Mouse (Mus musculus) ovary, postnatal 14 days (tissue): ENCODE measurements around the gene Ggnbp2.

Experiments
- DNase-seq: peaks from one replicate; pipeline ENCODE4 v3.0.0; 2022; ENCODE audit warnings: low spot score

Ggnbp2 gene

DNA sequence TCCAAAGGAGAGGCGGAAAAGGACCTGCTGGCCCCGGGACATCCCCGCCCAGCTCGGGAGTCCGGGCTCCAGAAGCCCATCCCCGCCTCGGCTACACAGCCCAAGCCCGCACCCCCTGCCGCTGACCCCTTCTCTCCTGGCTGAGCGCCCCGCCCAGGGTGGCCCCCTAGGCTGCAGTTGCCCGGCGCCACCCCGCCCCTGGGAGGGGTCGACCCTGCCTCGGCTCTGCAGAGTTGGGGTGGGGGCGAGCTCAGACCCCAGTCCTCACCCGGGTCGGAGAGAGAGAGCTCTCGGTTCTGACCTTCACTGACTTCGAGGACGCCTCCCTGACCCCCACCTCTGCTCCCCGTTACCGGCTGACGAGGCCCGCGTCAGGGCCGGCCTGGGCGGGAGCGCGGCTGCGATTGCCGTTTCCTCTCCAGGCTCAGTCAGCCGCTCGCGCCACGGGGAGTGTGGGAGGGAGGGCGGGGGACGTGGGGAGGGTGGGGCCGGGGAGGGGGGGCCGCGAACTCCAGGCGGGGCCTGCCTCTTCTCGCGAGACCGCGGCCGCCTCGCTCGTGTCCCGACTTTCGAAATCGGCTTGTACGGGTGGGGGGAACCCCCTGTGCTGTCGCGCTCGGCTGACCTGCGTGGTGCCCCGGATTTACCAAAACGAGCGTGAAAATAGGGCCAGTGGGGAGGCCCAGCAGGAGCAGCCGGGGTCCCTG lies at the start of gene Ggnbp2:
Ggnbp2 (minus strand) TSS at position 481 of the 707 bp plus-strand sequence.
- peak; percentile 88 for DNase-seq

DNA sequence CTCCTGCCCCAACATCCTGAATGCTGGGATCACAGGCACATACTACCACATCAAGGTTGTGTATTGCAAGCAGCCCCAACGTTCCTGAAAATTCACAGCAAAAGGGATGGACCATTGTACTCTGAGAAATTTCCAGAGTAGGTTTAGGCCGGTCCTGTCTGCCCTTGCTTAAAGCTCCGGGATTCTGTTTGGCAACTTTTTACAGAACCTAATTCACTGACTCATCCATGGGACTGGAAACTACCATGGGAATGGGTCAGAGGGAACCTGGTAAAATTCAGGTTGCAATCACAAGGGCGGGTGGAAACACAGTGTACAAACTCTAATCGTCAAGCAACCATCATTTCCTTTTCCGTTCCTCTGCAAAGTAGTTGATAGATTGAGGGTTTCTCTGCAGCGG lies 49.3 kb upstream of the Ggnbp2 start:
- no peak for DNase-seq

DNA sequence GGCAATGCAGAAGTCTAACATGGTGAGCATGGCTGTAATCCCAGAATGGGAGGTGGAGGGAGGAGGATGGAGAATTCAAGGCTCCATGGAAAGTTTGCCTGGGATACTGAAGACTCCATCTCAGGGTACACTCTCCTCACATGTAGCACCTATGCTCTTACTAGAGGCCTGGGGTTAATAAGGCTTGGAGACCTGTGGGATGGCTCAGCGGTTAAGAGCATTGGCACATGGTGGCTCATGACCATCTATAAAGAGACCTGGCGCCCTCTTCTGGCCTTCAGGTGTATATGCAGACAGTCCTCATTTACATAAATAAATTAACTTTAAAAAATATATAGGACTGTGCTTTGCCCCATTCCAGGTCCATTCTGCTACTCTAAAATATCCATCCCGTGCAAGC lies 48.7 kb upstream of the Ggnbp2 start:
- DNase-seq = no peak

DNA sequence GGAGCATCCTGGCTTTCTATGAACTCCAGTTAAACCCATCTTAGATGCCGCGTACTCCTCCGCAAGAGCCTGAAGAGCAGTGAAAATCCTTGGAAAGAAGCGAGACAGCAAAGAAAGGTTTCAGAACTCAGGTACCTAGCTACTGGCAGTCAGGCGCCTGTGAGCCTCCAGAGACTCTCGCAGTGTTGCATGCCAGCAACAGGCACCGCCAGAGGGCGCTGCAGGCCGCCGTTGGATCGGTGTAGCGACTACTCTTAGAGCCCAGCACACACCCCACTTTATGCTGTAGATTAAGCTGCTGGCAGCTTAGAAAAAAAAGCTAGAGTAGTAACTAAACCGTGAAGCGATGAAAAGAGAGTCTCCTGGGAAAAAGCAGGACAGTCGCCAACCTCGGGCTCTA lies 47.8 kb upstream of the Ggnbp2 start:
- DNase-seq = peak; percentile 77

DNA sequence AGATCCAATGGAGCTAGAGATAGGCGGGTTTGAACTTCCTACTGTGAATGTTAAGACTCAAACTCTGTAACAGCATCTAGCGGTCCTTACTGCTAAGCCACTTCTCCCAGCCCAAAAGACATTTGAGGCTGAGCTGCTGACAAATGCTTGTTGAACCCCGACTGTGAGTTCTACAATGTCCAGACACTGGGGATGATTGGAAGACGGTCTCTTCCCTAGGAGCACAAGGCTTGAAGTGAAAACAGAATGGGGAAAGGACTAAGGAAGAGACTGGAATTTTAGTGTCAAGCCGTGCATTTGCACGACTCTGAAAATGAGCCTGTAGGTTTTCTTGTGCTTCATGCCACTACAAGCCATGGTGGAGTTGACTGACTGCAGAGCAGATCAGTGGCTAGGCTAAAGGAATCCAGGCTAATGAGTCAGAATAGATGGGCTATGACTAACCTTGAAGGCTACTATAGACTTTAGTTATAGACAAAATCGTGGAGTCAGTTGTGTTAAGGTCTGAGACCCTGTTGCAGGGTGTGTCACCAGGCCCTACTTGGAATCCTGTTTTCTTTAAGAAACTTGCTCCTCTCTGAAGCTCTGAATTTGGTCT lies 46.2 kb upstream of the Ggnbp2 start:
- no peak for DNase-seq

DNA sequence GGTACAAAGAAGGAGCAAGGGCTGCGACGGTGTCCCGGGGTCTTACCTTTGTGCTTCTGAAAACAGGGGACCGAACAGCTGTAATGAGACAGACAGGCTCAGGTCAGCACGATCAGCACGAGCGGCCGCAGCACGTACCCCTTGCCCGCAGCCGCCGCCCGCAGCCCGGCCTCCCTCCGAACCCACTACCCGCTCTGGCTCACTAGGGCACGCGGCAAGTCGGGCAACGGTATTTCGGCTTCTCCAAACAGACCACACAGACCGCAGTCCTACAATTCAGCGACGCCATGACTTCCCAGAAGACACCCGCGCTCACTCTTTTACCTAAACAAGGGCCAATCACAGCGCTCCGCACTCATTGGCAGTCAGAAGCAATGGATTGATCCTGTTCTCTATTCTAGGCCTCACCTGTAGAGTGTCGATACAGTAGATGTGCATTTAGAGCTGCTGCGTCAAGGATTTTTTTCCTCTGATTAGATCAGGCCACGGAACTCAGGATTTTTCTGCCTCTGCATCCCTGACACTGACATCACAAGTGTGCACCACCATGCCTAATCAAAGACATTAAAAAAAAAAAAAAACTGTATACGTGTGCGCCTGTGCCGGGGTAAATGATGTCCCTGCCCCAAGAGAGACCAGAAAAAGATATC lies 45.6 kb upstream of the Ggnbp2 start, which contains the start of gene Znhit3:
Znhit3 (minus strand) TSS at position 314 of the 650 bp plus-strand sequence.
- peak; percentile 72 for DNase-seq

DNA sequence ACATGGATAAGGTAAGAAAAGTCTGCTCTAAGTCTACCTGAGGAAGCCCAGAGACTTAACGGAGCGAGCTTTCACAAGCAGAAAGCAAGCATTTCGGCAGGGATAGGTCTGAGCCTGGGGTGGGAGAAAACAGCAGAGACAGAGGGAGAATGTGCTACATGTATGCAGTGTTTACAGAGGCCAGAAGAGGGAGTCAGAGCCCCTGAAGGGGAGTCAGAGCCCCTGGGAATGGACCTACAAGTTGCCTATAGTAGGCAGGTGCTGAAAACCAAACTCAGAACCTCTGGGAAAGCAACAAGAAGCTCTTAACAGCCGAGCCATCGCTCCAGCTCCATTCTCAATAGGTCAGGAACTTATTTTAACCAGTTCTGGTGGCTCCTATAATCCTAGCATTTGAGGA lies 44.1 kb upstream of the Ggnbp2 start:
- no peak for DNase-seq

DNA sequence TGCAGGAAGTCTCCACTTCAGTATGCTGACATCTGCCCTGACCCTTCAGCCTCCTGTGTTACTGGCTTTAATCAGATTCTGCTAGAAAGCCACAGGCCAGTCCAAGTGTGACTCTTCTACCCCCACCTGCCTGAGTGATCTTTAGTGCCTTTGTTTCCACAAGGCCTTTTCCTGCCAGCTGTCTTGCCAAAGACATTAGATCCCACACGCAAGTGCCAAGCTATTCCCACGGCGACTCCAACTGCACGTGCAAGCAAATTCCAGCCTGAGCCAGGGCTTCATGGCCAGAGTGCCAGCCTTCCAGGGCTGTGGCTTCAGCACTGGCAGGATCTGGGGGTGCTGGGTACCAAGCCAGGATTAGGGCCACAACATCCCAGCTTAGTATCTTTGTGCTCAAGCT lies 39.8 kb upstream of the Ggnbp2 start:
- no peak for DNase-seq

DNA sequence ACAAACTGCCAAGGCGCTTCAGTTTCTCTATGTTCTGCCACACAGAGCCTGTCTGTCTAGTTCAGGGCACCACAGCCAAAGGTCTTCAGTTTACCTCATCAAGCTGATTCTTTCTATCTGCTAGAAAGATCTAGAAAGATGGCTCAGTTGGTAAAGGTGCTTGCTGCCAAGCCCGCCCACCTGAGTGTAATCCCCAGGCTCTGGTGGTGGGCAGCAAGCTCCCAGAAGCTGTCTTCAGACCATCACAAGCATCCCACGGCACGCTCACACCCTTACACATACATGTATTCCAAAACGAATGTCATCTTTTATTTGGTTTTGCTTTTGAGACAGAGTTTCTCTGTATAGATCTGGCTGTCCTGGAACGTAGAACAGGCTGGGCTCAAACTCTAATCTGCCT lies 37.9 kb upstream of the Ggnbp2 start:
- no peak for DNase-seq

DNA sequence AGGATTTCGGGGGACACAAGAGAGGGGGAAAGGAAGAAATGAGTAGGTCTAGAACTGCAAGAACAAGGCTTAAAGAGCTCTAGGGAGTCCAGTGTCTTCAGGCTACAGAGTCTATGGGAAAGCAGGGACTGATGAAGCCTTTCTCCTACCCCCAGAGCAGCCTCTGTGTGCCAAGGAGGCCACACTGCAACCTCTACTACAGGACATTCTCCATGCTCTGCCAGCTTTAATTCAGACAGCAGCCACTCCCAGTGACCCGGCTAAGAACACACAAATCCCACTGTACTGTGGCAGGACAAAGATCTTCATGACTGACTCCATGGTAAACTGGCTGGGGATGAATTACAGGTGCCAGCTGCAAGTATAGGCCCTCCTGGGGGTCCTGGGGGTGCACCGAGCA lies 36.5 kb upstream of the Ggnbp2 start:
- no peak for DNase-seq

DNA sequence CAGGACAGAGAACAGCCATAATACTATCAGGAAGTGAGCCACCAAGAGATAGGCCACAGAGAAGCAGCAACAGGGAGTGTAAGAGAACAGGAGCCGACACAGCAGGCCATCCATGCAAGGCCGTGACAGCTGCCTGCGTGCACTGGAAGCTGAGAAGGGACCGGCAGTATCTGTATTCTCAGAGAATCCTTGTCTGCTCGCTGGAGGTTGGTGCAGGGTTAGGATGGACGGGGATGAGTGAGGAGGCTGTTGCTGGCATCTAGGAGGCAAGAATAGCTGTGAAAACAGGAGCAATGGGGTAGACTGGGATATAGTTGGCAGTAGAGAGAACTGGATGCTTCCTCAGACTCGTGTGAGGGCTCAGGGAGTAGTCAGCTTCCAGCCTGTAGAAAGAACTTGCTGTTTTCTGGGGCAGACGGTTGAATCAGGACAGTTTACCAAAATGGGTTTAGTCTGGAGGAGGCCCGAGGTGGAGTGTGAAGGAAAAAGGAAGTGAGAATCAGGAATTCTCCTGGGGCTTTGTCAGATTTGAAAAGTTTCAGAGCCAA lies 34.1 kb upstream of the Ggnbp2 start:
- no peak for DNase-seq

DNA sequence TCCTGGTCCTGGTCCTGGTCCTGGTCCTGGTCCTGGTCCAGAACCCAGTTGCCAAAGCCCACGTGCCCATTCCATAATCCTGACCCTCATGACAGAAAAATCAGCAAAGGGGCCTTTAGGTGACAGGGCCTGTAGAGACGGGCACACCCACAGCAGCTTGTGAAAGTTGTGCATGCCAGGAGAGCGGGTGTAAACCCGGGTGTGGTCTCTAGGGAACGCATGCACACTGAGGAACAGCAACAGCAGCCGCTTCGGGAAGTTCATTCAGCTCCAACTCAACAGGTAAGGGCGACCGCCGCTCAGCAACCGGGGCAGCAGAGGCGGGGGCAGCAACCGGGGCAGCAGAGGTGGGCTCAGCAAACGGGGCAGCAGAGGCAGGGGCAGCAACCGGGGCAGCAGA lies 22.5 kb upstream of the Ggnbp2 start:
- no peak for DNase-seq

DNA sequence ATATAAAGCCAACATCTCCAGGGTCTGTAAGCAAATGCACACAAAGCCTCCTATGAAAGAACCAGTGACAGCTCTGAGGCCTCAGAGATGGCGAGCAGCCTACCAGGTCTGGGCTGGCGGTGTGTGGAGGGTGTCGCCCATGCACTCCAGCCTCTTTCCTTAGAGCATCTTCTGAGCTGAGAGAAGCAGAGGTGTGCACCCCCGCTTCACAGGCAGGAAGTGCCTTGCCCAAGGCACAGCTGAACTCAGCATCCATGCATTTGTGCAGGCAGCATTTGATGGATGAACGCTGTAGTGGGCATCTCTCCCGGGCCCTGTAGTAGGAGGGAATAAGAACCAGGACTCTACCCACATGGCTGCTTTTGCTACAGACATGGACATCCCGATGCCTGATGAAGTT lies 21.1 kb upstream of the Ggnbp2 start:
- no peak for DNase-seq

DNA sequence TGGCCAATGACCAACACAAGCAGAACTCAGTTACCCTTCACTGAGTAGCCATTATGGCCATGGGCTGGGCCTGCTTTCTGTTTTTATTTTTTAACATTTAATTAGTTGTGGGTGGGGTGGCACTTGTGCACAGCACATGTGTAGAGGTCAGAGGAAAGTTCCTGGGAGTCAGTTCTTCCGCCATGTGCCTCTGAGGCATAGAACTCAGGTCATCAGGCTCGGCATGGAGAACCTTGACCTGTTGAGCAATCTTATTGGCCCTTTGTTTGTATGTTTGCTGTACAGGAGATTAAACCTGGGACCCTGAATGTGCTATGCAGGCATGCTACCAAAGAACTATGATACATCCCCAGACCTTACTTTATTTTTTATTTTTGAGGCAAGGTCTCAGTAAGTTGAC lies 18.9 kb upstream of the Ggnbp2 start:
- DNase-seq = no peak

DNA sequence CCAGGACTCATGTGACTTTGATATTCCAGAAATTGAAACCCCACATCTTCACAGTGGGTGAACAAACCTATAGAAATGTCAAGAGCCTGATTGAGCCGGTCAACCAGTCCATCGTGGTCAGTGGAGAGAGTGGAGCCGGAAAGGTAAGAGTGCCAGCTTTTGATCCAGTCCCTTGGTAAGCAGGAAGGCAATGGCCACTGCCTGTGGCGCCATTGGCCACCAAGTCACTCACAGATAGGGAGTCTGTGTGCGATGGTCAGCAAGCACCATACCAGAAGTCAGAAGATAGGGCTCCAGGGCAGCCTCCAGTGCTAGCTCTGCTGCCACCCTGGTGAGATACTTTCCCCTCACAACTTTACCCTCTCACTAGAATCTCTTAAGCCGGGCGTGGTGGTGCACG lies 17.4 kb upstream of the Ggnbp2 start:
- DNase-seq = no peak

DNA sequence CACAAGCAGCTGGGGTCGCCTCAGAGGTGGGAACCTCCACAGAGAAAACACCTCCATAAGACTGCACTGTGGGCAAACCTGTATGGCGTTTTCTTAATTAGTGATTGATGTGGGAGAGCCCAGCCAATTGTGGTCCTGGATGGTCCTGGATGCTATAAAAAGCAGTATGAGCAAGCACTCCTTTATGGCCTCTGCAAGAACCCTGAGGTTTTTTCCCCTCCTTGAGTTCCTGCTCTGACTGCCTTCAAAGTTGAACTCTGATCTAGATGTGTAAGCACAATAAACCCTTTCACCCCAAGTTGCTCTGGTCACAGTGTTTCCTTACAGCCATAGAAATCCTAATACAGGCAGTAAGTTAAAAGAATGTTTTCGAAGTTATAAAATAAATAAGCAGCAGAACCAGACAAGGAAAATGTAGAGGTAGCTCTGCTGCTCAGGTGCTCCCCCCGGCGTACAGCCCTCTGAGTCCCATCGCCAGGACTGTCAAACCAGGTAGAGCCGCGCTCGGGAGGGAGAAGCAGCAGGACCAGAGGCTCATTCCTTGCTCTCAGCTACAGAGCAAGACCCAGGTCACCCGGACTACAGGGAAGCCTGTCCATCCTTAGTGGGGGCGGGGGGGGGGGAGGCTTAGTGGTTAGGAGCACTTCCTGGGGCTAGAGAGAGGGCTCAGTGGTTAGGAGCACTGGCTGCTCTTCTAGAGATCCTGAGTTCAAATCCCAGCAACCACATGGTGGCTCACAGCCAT lies 16.3 kb upstream of the Ggnbp2 start:
- DNase-seq = no peak

DNA sequence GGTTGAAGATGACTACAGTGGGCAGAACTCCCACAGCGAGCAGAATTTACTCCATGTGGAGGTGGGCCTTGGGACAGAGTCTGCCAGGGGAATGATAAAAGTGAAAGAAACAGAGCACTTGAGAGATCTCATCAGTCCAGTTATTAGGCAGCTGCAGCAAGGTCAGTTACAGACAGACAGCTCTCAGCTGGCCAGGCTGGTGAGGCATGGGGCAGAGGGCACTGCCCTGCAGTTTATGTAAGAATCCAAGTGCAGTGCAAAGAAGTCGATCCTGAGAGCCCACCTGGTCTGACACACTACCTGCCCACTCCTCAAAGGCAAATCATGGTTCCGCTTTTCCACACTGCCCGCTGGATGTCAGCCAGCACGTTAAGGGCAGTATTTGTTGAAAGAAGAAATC lies 15.6 kb upstream of the Ggnbp2 start:
- no peak for DNase-seq

DNA sequence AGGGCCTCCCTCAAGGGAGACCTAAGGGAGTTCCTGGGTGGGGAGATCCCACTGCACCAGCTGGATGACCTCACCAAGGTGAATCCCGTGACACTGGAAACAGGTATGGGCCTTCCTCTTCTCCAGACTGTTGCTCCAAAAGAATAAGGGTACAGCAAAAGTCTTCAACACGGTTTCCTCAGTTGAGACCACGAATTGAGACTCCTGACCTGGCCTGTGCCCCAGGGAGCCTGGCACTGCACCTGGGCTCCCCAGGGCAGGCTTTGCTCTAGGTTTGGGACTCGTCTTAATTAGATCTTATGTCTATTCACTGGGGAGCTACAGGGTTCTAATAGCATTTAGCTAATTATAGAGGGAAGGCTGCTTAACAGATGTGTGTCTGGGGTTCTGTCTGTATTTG lies 14.6 kb upstream of the Ggnbp2 start:
- DNase-seq = no peak

DNA sequence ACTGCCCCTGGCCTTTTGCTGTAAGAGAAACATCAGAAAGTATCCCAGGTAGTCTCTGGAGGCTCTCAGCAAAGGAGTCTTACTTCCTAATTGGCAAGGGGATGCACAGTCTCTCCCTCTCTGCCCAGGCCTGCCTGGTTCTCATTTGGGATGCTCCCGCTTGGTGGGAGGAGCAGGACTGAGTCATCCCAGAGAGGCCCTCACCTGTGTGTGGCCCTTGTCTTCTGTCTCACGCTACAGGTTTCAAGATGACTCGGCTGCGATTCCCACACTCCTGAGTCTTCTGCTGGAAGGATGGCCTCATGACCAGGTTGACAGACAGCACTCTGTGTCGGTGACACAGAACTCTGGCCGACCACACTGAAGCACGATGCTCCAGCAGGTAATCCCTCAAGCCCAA lies 11.7 kb upstream of the Ggnbp2 start:
- DNase-seq = no peak

DNA sequence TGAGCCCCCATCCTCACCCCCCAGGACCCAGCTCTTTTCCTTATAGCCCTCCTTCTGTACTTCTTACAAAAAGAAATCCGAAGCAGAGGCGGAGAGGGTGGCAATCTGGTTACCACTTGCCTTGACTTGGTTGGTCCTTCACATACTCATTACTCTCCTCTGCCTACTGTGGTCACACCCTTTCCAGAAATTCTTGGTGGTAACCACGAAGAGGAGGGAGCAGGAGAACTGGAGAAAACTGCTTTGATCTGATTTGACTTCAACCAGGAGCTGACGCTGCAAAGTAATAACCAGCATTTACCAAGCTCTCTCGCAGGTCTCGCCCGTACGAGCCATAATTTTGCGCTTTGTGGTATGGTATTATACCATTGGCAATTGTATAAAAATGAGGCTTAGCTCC lies 10.4 kb upstream of the Ggnbp2 start:
- DNase-seq = no peak

DNA sequence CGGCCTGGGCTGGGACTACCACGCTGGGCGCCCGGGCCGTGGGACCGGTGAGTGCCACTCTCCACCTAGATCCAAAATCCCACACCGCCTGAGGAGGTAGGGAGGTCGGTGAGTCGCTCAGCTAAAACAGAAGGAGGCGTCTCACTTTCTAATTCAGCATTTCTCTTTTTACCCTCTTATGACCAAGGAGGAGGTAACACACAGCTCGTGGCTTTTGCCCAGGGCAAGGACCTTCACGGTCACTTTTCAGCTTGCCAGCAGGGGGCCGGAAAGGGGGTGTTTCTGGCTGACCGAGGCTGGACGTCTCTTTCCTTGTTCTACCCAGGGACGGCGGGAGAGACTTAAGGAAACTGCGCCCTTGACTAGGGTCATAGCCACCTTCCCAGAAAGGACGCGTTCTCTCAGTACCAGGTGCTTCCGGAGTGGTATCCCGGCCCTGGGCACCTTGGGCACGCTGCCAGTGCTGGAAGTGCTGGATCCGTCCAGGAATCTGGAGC lies 9.9 kb upstream of the Ggnbp2 start:
- DNase-seq = peak; percentile 53

DNA sequence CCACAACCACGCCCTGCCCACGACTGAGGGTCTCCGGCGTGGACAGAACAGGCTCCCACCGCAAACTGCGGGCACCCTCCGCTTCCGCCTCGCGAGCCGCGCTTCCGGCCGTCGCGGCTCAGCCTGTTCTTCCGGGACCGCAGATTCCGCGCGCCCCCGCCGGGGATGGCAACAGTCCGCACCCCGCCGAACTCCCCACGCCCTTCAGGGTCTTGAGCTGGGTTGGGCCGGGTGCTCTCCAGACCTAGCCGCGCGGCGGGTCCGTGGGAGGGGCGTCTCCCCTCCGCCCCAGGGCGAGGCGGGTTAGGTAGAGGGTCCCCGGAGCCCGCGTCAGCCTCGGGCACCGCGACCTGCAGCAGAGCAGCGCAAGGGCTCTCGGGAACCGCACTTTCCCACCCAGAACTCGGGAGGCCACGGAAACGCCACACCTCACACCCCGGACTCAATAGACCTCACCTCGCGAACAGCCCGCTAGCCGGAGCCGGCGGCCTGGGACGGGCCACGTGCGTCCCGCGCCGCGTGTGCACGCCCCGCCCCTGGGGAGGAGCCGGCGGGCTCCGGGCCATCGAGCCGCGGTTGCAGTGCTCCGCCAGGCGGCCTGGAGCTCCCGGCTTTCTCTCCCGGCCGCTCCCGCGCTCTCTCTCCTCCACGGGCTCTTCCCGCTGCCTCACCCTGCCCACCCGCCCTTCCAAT lies 9.3 kb upstream of the Ggnbp2 start, which contains the start of the genes Myo19 and Pigw:
Myo19 (plus strand) TSS at position 377 of the 693 bp plus-strand sequence.
Pigw (minus strand) TSS at position 514 of the 693 bp plus-strand sequence.
- peak; percentile 73 for DNase-seq
